In genomic region chr16:97466182-97466957, GRCm38 (mm10) we compare ENCODE assay signal across 10 mouse cellular contexts. TPM values are rescaled to one million over a fixed set of nuclear protein-coding genes. Genes with fewer than 3 reads are reported as not detected.
A peak's percentile ranks its signal among the peaks of the same experiment; 100 is the strongest.
DNase-seq lines count a peak whose midpoint lies in the region; ATAC-seq and TF ChIP-seq lines count a peak whose summit lies in the region.
"Had no signal": no experiment of that assay in that cellular context is flagged by ENCODE, and none has a peak within 500 bp of the region (broad histone marks: within the 10 kb centered on the region; RNA-seq: fewer than 3 reads in every experiment).

No protein-coding gene starts in this region.

- no peaks in the 10 kb centered on the region for H3K36me3 ChIP-seq in kidney, postnatal 0 days (ENCODE audit: insufficient read depth, low read length)

- WGBS in kidney, postnatal 0 days = 51% methylated on average over 4 of the region's 4 CpGs

- H3K9me3 ChIP-seq in kidney, postnatal 0 days (replicated peaks; ENCODE audit: low read length) = no peaks in the 10 kb centered on the region

- H3K4me1 ChIP-seq in kidney, postnatal 0 days (replicated peaks; ENCODE audit: insufficient read depth, low read length) = no peaks in the 10 kb centered on the region

- peak; percentile 47 for DNase-seq in embryo, embryonic 10 days (ENCODE audit: low spot score)
- no peak for DNase-seq in embryo, embryonic 9.5 days (ENCODE audit: extremely low spot score)
- DNase-seq in kidney, postnatal 0 days (ENCODE audit: low spot score) = peak; percentile 46
- no peak for DNase-seq in kidney, adult 18-20 months
- peak; percentile 65 for DNase-seq in 3T3-L1 (ENCODE audit: low read depth, low spot score)
- peak; percentile 63 for DNase-seq in brain, adult 2 months (ENCODE audit: low read depth, low spot score)
- no peak for DNase-seq in natural killer cell, adult 2 months (ENCODE audit: low spot score in 2 of 2)
- no peak for DNase-seq in adrenal gland, adult 2 months
- DNase-seq: heart, postnatal 14 days had no signal

- no peak overlapping the region for H3K9ac ChIP-seq in kidney, postnatal 0 days (ENCODE audit: low read depth, low read length)

- ATAC-seq in kidney, postnatal 0 days (replicated peaks; ENCODE audit: low FRiP score, low read depth) = no peak

- H3K27ac ChIP-seq in kidney, postnatal 0 days = no peak overlapping the region

- no peaks in the 10 kb centered on the region for H3K27me3 ChIP-seq in kidney, postnatal 0 days (ENCODE audit: insufficient read depth, low read length)

- TF ChIP-seq CTCF in kidney, postnatal 0 days (IDR thresholded peaks at IDR 0.05; ENCODE audit: low read depth) = peak; percentile 70

- H3K4me2 ChIP-seq in kidney, postnatal 0 days (ENCODE audit: low read length) = no peak overlapping the region
- H3K4me2 ChIP-seq: midbrain, embryonic 11.5 days had no signal

- no peak overlapping the region for H3K4me3 ChIP-seq in kidney, postnatal 0 days (replicated peaks; ENCODE audit: low read depth, low read length)

RNA-seq across cellular contexts. Expression of gene Mx1, which starts 3.7 kb away (rescaled TPM):
- polyA plus RNA-seq in kidney, postnatal 0 days (2015; fragmentation: Nextera tagmentation; extraction: Ambion mirVana) = 0.11 and 0.15 TPM in 2 replicates
- total RNA-seq in adrenal gland, adult 2 months (2021) = 1 to 10 TPM; 2.2 to 2.7 TPM
- polyA plus RNA-seq in adrenal gland, adult 2 months (2012; rRNA removed) = 0.12 and 0.34 TPM in 2 replicates

RNA-seq across cellular contexts. Expression of gene Fam3b, which starts 48.2 kb away (rescaled TPM):
- polyA plus RNA-seq in kidney, postnatal 0 days (2015; fragmentation: Nextera tagmentation; extraction: Ambion mirVana) = not detected in 2 replicates
- not detected for total RNA-seq in adrenal gland, adult 2 months (2021)
- not detected in 2 replicates for polyA plus RNA-seq in adrenal gland, adult 2 months (2012; rRNA removed)
- total RNA-seq: heart, postnatal 14 days had no signal
- polyA plus RNA-seq: midbrain, embryonic 11.5 days had no signal

Comparison
In these comparisons a context has a peak if more than half of its experiments do, and no peak if none do; other contexts are left out.
1. DNase-seq: peak in embryo, embryonic 10 days (single experiment), kidney, postnatal 0 days (single experiment), 3T3-L1 (single experiment) and brain, adult 2 months (single experiment); none in embryo, embryonic 9.5 days (single experiment), kidney, adult 18-20 months (single experiment), natural killer cell, adult 2 months (0 of 2) and adrenal gland, adult 2 months (single experiment).